Mouse (Mus musculus) MEL-GATA-1-ER (cell line): Measurements from ENCODE around the gene Mfsd2b.
A peak's percentile ranks its signal among the peaks of the same experiment; 100 is the strongest.

Experiments used
- DNase-seq: peaks from one replicate; pipeline ENCODE4 v3.0.0-alpha.2; 2012; ENCODE audit warnings: low read depth; ENCODE audit errors: extremely low read depth

Gene Mfsd2b

GRCm38 (mm10) chr12:4875623-4876022 lies 1.5 kb upstream of the Mfsd2b start:
- DNase-seq, result no peak

DNA sequence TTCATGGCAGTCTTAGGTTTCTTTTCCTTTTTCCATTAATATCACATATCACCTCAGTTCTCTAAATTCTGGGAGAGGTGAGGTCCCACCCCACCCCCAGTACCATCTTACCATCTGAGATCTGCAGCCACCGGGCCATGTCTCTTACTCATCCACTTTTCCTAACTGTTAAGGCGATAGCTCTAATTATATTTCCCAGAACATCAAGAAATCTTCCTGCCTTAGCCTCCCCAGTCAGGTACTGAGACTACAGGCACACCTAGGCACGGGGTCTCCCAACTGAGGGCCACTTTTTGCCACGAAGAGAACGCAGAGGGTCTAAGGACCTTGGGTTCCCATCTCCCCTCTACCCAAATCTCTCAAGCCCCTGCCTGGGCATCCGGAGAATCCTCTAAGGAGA lies 628 bp downstream of the Mfsd2b start:
- DNase-seq, result no peak

GRCm38 (mm10) chr12:4872983-4873477 lies 1.1 kb downstream of the Mfsd2b start:
- DNase-seq, result peak; percentile 98

DNA sequence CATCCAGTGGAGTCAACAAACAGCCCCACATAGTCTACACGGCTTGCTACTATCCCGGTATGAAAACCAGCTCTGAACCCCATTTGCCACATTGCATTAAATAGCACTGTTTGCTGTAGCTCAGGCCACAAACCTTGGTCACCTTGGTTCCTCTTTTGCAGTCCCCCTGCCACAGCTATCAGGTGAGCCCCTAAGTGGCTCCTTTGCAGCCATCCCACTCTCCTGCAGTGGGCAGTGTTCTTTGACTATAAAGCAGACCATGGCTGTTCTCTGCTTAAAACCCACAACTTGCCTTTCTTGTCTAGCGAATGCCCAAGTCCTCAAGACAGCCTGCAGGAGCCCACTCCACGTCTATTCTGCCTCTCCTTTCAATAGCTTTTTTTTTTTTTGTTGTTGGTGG lies 1.9 kb downstream of the Mfsd2b start:
- DNase-seq, result peak; percentile 52

GRCm38 (mm10) chr12:4871260-4871659 lies 2.9 kb downstream of the Mfsd2b start:
- DNase-seq, result no peak

- DNase-seq, result no peak
Measured at GRCm38 (mm10) chr12:4868924-4869323, 5.2 kb downstream of the Mfsd2b start.

- DNase-seq, result no peak
Measured at GRCm38 (mm10) chr12:4864338-4864690, 9.8 kb downstream of the Mfsd2b start.

GRCm38 (mm10) chr12:4863654-4864337 lies 10.4 kb downstream of the Mfsd2b start:
- no peak for DNase-seq

DNA sequence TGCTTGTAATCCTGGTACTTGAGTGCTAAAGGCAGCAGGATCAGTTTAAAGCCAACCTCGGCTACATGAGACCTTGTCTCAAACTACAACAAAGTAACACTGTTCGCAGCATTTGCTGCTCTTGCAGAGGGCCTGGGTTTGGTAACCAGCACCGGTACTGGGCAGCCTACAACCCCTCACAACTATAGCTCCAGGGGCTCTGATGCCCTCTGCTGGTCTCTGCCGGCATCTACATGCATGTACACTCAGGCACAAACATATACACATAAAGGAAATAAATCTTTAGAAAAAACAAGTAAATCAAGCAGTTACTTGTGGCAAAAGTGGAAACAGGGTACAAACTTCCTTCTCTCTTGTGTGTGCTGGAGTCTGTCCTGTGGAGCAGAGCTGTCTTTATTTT lies 11.5 kb downstream of the Mfsd2b start:
- no peak for DNase-seq

- no peak for DNase-seq
Measured at GRCm38 (mm10) chr12:4859241-4859914, 14.8 kb downstream of the Mfsd2b start.

DNA sequence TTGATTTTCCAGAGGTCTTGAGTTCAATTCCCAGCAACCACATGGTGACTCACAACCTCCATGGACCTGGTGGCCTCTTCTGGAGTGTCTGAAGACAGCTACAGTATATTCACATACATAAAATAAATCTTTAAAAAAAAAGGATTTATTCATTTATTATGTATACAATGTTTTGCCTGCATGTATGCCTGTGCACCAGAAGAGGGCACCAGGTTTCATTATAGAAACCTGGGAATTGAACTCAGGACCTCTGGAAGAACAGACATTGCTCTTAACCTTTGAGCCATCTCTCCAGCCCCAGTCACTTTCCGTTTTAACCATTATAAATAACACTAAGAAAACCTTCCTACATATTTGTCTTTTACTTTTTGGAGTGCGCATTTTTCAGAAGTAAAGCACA lies 17.3 kb downstream of the Mfsd2b start:
- no peak for DNase-seq

DNA sequence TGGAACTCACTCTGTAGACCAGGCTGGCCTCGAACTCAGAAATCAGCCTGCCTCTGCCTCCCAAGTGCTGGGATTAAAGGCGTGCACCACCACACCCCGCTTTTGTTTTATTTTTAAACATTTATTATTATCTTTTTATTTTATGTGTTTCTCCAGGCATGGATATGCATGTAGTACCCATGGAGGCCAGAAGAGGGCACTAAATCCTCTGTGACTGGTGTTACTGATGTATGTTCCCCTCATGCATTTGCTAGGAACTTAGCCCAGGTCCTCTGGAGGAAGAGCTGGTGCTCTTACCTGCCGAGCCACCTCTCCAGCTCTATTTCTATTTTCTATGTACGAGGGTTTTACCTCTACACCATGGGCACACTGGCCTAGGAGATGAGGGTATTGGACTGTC lies 18.0 kb downstream of the Mfsd2b start:
- DNase-seq, result no peak

- peak; percentile 37 for DNase-seq
Measured at GRCm38 (mm10) chr12:4843741-4844140, 30.4 kb downstream of the Mfsd2b start.

- DNase-seq, result peak; percentile 86
Measured at GRCm38 (mm10) chr12:4842890-4843597, 31.1 kb downstream of the Mfsd2b start, which contains the start of gene Wdcp. Gene Wdcp, plus strand, starts transcription at chr12:4843303.

GRCm38 (mm10) chr12:4842456-4842855 lies 31.7 kb downstream of the Mfsd2b start:
- DNase-seq, result no peak

DNA sequence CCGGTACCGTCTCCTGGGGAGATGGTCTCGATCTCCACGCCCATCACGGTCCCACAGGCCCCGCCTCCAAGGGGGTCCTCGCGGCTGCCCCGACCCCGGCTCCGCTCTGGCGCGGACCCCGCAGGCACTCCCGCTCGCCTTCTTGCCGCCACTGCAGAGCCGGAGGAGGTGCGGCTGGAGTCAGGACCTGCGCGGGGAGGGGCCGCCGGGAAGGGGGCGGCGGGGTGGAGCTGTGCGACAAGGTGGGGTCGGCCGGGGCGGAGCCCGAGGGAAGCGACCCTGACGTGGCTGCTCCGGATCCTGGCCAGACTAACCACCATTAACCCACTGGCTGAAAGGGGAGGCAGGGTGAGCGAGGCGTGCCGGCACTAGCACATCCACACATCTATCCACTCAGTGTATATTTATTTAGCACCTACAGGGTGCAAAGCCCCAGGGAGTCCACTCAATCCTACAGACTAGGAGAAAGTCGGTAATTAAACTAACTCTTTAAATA lies 32.7 kb downstream of the Mfsd2b start, which contains the start of gene Fkbp1b:
Fkbp1b (minus strand) TSS at position 200 of the 496 bp plus-strand sequence.
- peak; percentile 12 for DNase-seq

GRCm38 (mm10) chr12:4840741-4841140 lies 33.4 kb downstream of the Mfsd2b start:
- DNase-seq, result no peak

DNA sequence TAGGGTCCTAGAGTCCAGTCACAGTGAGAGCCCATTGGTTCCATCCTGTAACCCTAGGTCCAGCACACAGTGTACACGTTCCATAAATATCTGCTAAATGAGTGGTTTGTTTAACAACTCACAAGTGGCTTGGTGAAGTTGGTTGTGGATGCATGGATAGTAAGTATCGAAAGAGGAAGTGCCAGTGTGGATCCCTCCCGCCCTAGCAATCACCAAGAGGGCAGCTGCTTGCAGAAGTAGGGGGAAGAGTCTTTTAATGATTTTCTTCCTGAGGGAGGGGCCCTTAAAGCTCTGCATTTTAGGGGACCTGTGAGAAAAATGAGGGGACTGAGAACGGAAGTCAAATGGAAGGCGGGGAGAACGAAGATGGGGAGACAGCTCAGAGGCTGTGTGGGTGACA lies 34.1 kb downstream of the Mfsd2b start:
- DNase-seq, result peak; percentile 78

GRCm38 (mm10) chr12:4836959-4837358 lies 37.2 kb downstream of the Mfsd2b start:
- no peak for DNase-seq

DNA sequence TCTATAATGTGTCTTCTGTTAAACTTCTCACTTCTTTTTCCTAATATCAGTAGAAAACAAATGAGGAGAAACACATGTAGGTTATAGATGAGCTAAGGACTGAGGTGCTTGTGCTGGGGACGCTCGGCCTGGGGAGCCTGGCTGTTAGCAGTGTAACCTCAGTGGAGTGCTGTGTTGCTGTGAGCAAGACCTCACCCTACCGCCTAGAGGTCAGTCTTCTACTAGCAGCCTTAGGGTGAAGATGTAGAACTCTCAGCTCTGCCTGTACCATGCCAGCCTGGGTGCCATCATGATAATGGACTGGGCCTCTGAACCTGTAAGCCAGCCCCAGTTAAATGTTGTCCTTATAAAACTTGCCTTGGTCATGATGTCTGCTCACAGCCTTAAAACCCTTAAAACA lies 46.9 kb downstream of the Mfsd2b start:
- no peak for DNase-seq

DNA sequence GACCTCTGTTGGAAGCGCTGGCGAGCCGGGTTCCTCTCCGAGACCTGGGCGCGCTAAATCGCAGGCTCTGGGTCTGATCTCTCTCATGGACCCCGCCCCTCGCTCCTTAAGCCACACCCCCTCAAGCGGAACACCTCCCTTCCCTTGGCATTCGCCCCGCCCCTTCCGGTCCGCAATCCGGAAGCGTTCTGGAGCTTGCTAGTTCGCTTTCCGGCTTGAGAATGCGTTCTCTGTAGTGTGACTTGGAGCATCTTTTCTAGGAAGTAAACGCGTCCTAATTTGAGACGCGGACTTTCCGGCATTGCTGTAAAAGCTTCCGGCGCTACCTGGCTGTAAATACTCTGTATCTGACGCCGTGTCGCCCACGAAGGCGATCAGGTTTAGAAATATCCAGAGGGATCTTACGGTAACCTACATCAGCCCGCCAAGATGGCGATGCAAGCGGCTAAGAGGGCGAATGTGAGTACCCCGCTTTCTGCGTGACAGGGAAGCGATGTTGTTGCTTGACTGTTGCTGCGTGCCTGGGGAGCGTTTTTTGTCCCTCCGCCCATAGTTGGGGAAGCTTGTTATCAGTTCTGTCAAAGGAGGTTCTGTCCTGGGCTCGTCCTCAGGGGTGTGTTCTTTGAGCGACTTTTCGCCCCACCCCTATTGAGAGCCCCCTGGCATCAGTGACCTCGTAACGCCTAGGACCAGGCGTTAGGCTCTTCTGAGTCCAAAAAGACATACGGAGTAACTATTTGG lies 56.6 kb downstream of the Mfsd2b start, which contains the start of gene Sf3b6:
Sf3b6 (plus strand) TSS at position 184 of the 741 bp plus-strand sequence.
- peak; percentile 88 for DNase-seq
